Mouse (Mus musculus) lung, postnatal 14 days (tissue): Measurements from ENCODE around the gene Camk1.

Experiments
- DNase-seq: peaks from one replicate; pipeline ENCODE4 v3.0.0; 2021

Gene Camk1

DNA sequence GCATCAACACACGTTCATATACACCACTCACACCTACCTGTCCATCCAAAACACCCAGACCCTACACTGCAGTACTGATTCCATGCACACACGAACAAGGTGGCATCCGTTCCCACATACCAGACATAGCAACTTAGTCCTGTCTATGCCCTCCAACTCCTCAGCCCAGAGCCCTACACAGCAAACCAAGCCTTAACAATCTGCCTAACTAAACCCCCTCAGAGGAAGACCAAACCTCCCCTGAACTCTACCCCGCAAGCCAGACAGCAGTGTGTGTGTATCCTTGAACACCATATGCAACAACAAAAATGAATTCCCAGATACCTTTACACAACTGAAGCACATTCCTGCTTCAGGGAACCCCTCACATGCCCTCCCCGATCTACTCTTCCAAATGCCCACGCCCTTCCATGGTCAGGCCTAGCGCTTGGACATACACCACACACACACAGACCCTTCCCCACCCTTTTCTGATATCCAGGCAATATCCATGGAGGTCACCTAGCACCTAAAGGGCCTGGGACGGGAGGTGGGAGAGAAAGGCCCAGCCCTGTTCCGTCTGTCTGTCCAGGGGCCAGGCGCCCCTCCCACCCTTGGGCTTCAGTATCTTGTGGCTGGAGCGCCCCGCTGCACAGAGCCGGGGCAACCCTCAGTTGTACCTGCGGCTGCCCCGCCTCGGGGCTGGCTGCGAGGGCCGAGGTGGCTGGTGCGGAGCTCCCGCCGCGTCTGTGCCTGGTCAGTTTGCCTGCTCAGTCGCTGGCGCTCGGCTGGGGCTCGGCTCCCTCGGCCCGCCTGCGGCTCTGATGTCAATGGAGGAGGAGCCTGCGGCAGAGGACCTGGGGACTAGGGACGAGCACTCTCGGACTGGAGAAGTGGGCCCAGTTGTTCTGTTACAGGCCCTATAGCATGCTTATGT, at the start of gene Camk1:
Camk1 (minus strand) TSS at position 808 of the 916 bp plus-strand sequence.
- DNase-seq: peak; percentile 85

DNA sequence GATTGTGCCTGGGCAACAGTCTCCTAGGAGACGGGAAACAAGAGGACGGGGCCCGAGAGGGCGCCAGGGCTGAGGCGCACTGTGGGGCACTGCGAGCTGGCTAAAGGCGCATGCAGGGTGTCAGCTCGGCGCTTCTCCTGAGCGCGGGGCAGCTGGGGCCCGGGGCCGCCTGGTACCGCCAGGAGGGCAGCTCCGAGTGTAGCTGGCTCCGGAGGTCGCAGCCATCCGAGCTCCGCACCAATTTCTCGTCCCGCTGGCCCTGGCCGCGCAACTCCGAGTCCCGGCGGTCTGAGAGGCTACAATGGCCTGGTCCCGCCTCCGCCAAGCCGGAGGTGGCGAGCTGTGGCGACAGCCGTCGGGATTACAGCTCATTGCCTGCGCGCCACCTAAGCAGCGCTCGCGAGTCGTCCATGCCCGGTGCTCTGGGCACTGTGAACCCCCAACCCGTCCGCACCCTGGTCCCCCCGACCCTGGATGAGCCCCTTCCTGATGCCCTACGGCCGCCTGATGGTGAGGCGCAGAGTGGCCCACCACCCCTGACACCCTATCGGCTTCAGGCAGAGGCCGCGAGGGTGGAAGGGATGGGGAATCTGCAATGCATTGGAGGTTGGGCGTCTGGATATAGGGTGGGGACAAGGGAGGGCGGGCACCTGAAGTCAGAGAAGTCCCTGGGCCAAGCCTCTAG, 48.7 kb upstream of the Camk1 start:
- peak; percentile 29 for DNase-seq

DNA sequence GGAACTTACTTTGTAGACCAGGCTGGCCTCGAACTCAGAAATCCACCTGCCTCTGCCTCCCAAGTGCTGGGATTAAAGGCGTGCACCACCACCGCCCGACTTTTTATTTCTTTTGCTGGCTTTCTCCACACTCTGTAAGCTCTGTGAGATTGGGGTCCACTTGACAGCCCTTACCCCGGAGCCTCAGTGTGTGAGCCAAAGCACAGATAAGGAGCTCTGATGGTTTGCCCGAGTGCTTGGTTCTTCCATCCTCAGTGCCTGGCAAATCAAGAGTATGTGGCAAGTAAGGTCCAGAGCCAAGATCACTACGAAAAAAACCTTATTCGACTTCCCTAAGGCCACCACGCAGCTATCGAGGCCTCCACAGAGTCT, 48.2 kb upstream of the Camk1 start:
- DNase-seq: no peak

DNA sequence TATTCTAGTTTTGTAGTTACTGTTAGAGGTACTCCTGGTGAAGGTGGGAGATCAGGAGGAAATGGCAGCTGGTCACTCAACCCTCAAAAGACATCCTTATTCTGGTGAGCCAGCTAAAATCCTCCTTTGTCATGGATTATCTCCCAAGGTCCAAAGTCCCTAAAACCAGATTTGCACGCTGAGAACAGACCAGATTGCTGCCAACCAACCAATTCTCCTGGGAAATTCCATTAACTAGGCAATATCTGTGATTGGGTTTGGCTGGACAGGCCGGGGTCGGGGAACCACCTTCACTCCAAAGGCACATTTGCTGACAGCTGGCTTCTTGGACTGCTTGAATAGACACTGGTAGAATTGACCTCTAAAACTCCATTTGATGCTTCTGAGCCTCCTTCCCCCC, 46.9 kb upstream of the Camk1 start:
- no peak for DNase-seq

DNA sequence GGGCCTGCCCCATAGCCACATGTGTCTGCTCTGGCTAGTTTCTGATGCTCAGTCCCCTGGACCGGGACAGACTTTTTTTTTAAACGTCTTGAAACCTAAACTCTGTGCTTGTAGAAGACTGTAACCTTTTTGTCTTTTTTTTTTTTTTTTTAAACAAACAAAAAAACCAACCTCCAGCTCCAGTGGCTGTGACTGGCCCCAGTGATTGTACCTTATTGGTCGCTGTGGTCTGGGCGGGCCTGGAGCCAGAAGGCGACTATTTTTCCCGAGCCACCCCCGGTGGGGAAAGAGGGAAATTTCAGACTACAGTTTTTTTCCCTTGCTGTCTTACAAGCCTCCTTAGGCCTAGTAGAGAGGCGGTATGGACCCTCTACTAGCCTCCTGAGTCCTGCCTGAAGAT, 45.2 kb upstream of the Camk1 start, which contains the start of gene Ttll3:
Ttll3 (plus strand) TSS at position 301 of the 400 bp plus-strand sequence.
- DNase-seq: no peak

DNA sequence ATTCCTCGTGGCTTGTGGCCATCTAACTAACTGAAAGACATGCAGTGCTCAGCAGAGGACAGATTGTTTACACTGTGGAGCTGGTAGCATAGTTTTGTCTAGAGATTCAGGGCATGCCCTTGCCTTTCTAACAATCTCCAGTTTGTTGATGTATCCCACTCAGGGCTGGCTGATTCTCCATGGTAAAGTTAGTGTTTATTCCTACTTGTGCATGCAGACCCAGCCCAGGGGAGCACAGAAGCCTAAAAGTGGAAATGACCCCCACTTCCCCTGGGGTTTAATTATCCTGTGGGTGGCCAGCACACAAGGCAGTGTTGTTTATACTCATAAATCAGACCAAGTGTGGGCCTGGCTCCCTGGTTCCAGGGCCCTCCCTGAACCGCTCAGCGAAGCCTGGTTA, 42.2 kb upstream of the Camk1 start:
- DNase-seq: no peak

DNA sequence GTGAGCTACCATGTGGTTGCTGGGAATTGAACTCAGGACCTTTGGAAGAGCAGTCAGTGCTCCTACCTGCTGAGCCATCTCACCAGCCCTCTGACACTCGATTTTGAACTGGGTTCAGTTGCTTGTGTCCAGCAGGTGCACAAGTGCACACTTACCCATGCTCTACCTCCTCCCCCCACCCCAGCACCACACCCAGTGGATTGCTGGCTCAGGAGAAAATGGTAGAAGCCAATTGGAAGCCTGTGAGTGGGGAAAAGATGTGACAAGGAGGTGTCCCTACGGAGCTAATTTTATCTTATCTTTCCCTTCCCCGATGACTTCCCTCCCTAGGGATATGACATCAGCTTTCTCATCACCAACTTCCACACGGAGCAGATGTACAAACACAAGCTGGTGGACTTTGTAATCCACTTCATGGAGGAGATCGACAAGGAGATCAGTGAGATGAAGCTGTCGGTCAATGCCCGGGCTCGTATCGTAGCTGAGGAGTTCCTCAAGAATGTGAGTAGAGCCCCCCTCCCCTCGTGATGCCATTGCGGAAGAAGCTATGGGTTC, 41.5 kb upstream of the Camk1 start:
- no peak for DNase-seq

DNA sequence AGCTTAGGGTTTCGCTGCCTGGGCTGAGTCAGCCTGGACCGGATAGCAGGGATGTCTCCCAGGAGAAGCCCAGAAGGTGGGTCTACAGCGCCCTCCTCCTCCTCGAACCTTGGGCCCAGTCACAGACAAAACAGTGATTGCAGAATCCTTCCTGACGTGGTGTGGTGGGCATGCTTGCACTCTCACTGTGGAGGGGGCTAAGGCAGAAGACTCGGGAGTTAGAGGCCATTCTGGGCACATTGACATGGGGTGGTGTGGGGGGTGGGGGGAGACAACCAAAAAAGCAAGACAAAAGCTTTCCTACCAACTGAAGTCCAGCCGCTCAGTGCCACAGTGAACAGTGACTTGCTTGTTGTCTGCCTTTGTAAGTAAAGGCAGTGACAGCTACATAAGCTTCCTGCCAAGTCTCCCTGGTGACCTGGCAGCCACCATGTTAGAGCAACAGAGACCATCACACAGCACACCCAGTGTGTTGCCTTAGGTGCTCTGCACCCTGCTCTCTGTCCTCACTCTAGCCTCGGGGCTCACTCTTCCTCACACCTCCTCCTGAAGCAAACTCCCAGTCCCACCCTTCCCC, 40.7 kb upstream of the Camk1 start:
- DNase-seq: no peak

DNA sequence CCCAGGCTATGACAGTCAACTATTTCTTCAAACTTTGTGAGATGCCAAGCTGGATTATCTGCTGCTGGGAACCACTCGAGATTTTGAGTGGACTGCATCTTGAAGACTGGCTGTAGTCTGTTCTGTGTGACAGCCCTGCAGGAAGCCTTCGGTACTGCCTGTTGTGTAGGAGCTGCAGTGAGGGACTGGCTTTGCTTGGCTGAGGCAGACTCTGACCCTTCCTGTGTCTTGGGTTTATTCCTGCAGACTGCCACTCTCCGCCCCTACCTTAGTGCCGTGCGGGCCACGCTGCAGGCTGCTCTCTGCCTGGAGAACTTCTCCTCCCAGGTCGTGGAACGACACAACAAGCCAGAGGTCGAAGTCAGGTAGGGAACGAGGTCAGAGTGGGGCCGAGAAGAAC, 36.7 kb upstream of the Camk1 start:
- DNase-seq: no peak

DNA sequence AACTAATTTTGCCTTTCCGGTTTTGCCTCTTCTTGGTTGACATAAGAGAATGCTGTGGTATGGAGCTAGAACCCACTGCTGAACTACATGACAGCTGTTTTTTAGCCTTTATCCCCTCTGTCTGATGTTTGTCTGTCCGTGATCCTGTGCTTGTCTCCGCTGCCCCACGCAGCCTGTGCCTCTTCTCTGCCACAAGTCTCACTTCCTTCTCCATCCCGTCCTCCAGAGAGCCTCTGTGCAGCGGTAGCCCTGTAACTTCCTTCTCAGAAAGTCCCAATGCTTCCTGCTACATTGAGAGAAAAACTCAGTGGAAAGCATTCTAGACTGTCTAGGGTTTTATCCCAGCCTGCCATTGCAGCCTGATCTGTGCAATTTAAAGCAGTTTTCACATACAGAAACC, 35.5 kb upstream of the Camk1 start:
- DNase-seq: no peak

DNA sequence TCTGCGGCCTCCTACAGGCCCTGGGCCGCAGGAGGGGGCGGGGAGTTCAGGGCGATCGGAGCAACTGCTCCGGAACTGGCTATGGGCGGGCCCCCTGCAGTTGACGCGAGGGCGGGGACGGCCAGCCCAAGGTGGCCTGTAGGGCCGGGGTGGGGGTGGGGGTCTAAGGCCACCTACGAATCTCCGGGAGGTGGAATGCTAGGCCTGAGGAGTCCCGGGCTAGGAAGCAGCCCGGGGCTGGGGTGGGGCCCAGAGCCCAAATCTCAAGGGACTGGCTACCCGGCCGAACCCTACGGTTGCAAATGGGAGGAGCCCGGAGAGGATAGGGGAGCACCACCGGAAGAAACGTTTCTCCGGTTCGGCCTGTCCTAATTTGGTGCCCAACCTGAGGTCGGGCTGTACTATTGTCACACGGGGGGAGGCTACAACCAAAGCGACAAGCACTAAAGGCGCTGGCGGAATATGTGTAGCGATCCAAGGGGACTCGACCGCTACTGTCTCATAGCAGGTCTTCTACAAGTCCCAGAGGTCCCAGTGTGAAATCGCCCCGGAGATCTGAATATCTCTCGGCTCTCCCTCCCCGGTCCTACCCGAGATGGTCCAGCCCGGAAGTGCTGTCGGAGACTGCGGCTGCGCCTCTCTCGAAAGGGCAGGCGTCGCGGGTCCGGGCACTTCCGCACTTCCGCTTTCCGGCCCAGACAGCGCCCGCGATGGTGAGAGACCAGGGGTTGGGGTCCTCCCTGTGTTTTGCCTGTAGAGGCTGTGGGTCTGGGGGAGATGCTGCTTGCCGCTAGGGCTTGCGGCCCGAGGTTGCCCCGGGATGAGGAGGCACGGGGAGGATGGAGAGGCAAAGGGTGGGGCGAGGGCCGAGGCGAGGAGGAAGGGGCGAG, 34.0 kb upstream of the Camk1 start, which contains the start of the genes Tada3 and Arpc4:
Tada3 (minus strand) TSS at position 388 of the 890 bp plus-strand sequence.
Arpc4 (plus strand) TSS at position 620 of the 890 bp plus-strand sequence.
- DNase-seq: peak; percentile 94

DNA sequence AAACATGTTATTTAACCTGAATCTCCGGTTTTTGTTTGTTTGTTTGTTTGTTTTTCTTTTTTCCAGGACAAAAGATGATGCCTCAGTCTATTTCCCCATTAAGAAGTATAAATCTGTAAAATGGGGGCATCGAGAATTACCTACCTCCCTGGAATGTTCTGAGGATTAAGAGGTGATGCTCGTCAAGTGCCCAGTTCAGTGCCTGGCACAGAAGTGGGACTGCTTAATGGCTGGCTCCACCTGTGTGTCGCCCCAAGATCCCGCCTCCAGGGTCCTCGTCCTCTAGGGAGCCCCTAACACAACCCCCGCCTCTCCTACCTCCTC, 33.4 kb upstream of the Camk1 start:
- DNase-seq: no peak

DNA sequence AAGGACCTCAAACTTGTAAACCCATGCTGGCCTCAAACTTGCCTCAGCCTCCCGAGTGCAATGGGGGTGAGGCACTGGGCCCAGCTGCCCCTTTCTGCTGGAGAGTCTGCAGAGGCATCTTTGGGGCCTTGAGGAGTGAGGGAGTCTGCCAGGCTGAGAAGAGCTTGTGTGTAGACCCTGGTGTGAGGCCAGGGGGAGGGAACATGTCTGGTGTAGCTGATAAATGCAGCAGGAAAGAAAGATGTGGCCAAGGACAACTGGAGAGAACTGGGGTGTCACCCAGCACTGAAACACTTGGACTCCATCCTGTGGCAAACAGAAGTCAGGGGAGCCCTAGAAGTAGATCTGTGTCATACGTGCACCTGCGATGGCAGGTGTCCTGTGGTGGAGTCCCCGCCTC, 29.7 kb upstream of the Camk1 start:
- no peak for DNase-seq

DNA sequence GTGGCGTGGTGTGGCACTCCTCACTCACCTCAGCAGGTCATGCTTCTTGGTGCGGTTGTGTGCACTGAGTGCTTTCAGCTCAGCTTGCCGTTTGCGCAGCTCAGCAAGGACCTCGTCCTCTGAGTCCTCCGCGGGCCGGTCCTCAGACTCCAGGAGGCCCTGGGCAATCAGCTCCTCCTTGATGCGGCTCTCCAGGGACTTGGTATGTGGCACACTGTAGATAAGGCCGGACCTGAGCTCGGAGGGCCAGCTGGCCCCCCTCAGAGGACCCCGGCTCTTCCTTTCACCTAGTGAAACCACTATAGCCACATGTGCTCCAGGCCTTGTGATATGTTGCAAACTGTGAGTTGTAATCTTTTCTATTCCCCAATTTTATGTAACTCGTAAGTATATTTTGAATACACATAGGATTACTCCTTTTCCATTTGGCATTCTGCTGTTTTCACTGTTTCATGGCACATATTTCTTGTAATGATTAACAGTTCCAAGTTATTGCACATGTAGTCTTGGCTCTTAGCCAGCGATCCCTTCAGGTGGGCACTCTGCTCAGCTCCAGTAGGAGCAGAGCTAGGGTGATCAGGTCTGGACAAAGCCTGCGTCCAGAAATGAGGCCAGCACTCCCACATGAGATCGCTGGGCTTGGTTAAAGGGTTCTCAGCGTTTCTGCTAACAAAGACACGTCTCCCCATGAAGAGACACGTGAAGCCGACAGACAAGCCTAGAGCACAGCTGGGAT, 26.6 kb upstream of the Camk1 start:
- no peak for DNase-seq

DNA sequence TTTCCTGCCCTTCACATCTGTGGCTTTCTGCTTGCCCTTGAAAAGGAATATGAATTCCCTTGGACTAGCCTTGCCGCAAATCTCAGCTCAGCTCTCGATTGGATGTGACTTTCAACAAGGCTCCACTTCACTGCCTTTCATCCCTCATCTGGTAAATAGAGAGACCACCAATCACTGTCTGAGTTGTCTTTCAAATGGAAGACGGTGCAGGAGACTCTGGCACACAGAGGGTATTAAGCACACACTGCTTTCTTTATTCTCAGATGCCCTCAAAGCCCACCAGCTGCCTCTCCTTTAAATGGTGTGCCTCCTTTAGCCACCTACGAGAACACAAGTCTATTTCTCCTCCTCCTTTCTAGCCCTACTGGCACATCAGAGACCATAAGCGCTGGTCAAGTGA, 24.8 kb upstream of the Camk1 start:
- no peak for DNase-seq

DNA sequence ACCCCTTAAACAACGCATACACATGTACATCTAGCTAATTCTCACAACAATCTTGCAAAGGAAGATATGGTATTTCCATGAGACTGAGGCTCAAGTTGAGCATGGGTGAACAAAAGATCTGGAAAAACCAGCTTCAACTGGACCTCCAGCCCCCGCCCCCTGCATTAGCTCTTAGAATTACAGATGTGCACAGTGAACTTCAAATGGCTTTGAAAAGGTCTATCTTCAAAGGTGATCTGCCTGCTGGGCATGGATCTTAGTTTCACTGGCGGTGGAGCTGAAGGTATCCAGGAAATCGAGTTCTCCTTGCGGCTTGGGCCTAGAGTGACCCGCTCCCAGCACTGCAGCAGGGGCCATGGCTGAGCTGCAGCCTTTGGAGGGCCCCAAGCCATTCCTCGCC, 24.3 kb upstream of the Camk1 start:
- DNase-seq: no peak

DNA sequence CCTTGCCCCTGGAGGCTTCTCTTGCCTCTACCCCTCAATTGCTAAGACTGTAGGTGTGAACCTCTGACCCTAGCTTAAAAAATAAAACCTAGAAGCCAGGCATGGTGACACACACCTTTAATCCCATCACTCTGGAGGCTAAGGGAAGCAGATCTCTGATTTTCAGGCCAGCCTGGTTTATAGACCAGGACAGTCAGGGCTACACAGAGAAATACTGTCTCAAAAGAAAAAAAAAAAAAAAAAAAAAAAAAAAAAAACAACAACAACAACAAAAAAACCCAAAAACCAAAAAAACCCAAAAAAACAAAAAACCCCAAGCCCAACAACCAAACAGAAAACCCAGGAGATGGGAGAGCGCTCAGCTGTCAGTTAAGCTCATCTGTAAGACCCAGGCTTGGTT, 23.8 kb upstream of the Camk1 start:
- DNase-seq: no peak

DNA sequence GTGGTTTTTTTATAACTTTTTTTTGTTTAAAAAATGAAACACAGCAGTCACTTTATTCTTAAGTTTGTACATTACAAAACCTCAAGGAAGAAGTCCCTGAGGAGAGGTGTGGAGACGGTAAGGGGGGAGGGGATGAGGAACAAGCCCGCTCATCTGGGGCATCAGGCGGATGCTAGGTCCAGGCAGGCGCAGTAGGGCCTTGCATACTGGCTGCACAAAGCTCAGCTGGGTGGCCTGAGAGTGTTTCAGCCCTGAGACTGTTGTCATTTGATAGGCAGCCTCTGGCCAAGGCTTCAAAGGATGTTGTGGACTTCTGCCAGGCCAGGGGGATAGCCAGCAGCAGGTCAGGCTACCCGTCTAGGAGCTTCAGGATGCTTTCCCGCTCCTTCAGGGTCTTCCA, 22.9 kb upstream of the Camk1 start:
- DNase-seq: no peak

DNA sequence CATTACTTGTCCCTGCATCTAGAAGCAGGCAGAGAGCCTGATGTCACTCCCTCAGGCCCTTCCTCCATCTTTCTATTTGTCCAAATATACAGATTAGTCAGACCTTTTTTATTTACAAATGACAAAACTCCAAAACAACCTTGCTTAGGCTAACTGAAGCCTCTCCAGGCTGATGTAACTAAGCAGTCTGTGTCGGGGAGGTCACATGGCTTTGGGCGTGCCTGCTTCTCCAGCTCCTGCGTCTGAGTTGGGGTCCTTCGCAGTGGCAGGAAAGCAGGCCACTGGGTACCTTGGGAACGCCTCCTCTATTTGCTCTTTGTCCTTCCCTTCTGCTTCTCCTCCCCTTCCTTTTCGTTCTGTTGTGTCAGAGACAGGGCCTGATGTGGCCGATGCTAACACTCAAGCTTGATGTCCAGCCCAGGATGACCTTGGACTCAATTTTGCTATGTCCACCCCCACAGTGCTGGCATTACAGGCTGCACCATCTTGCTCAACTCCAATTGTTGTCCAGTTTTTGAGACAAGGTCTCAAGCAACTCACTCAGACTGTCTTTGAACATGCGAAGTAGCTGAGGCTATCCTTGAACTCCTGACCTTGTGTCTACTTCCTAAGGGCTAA, 20.8 kb upstream of the Camk1 start:
- DNase-seq: no peak

DNA sequence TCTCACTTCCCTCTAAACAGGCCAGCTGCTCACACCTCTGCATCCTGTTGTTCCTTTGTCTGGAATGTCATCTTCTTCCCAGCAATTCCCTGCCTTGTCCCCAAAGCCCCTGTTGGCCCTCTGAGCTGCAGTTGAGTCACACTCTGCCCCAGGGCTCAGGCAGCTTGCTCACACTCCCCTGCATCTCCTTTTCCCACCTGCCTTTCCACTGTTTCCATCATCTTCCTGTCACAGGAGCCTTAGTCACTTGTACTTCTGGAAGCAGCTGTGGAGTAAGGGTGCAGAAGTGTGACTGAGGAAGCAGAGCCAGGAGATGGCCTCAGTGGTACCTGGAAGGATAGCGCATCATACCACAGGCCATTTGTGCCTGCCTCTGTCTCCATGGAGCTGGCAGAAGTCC, 18.5 kb upstream of the Camk1 start:
- DNase-seq: no peak

DNA sequence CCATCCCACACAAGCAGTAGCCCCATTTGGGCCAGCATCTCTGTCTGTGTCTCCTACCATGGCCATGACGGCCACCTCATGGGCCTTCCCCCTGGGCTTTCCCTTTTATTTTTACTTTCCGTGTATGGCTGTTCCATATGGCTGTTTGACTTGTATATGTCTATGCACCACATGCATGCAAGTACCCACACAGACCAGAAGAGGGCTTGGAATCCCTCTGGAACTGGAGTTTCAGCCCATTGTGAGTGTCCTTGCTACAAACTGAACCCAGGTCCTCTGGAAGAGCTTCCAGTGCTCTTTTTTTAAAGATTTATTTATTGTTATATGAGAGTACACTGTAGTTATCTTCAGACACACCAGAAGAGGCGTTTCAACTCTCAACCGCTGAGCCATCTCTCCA, 17.7 kb upstream of the Camk1 start:
- no peak for DNase-seq
